Mouse (Mus musculus): ENCODE results near the gene Hopx.

Gene Hopx

GRCm38 (mm10) chr5:77114817-77115731 lies at the start of gene Hopx:
Gene Hopx, minus strand, starts transcription at chr5:77115121.
- DNase-seq: peak; percentile 85 to 92

- DNase-seq: no peak
Observed at GRCm38 (mm10) chr5:77163597-77163996, 48.7 kb upstream of the Hopx start.

GRCm38 (mm10) chr5:77162566-77162965 lies 47.6 kb upstream of the Hopx start:
- no peak for DNase-seq

- DNase-seq: no peak
Observed at GRCm38 (mm10) chr5:77157777-77158540, 43.0 kb upstream of the Hopx start.

- DNase-seq: no peak
Observed at GRCm38 (mm10) chr5:77156938-77157337, 42.0 kb upstream of the Hopx start.

- peak in 1 of 2 experiments; percentile 35 for DNase-seq
Observed at GRCm38 (mm10) chr5:77155526-77155925, 40.6 kb upstream of the Hopx start.

GRCm38 (mm10) chr5:77154812-77155211 lies 39.9 kb upstream of the Hopx start:
- DNase-seq: peak; percentile 74 to 87

GRCm38 (mm10) chr5:77151738-77152137 lies 36.8 kb upstream of the Hopx start:
- DNase-seq: no peak

- DNase-seq: peak; percentile 55 to 79
Observed at GRCm38 (mm10) chr5:77151075-77151474, 36.2 kb upstream of the Hopx start.

- DNase-seq: no peak
Observed at GRCm38 (mm10) chr5:77148021-77148621, 33.2 kb upstream of the Hopx start.

- no peak for DNase-seq
Observed at GRCm38 (mm10) chr5:77146459-77147170, 31.7 kb upstream of the Hopx start.

- DNase-seq: no peak
Observed at GRCm38 (mm10) chr5:77144647-77145046, 29.7 kb upstream of the Hopx start.

- DNase-seq: no peak
Observed at GRCm38 (mm10) chr5:77143076-77143475, 28.2 kb upstream of the Hopx start.

GRCm38 (mm10) chr5:77141336-77141735 lies 26.4 kb upstream of the Hopx start:
- no peak for DNase-seq

- no peak for DNase-seq
Observed at GRCm38 (mm10) chr5:77140861-77141260, 25.9 kb upstream of the Hopx start.

- peak in 1 of 2 experiments; percentile 54 for DNase-seq
Observed at GRCm38 (mm10) chr5:77140108-77140507, 25.2 kb upstream of the Hopx start.

- peak; percentile 64 to 66 for DNase-seq
Observed at GRCm38 (mm10) chr5:77137701-77138265, 22.9 kb upstream of the Hopx start.

GRCm38 (mm10) chr5:77136684-77137224 lies 21.8 kb upstream of the Hopx start:
- DNase-seq: no peak

- no peak for DNase-seq
Observed at GRCm38 (mm10) chr5:77134961-77135360, 20.0 kb upstream of the Hopx start.

- no peak for DNase-seq
Observed at GRCm38 (mm10) chr5:77134465-77134864, 19.5 kb upstream of the Hopx start.

GRCm38 (mm10) chr5:77133960-77134359 lies 19.0 kb upstream of the Hopx start:
- no peak for DNase-seq

Measured in lung, postnatal 4 days (tissue).